Mouse (Mus musculus) liver, embryonic 14.5 days (tissue): ENCODE data around the gene Slc19a2.

Source experiments
- CTCF ChIP-seq: IDR thresholded peaks from 2 replicates; pipeline ENCODE4 v1.5.1; 2016; ENCODE audit warnings: antibody characterized with exemption, low read depth, control low read depth
- EP300 ChIP-seq: IDR thresholded peaks from 2 replicates; pipeline ENCODE4 v1.6.1; 2016; ENCODE audit warnings: antibody characterized with exemption, low read depth

- TF ChIP-seq CTCF (no peak), EP300 (no peak)
Measured at GRCm38 (mm10) chr1:164260171-164261028, 11.6 kb downstream of the Slc19a2 start.
